Mouse (Mus musculus): ENCODE data around the gene Rasip1. TPM values are rescaled to one million over a fixed set of nuclear protein-coding genes. Genes with fewer than 3 reads are reported as not detected.
A peak's percentile ranks its signal among the peaks of the same experiment; 100 is the strongest.

Gene Rasip1
- total RNA-seq (2017) = 0.11 to 0.48 TPM in 2 of 3 replicates, not detected in the other

- ATAC-seq (replicated peaks; ENCODE audit: insufficient number of reproducible peaks, low FRiP score, low TSS enrichment, poor library complexity, severe bottlenecking) = no peak
Measured at GRCm38 (mm10) chr7:45627261-45627660, at the start of gene Rasip1. Gene Rasip1 (plus strand): TSS chr7:45627488.

- no peak for ATAC-seq (replicated peaks; ENCODE audit: insufficient number of reproducible peaks, low FRiP score, low TSS enrichment, poor library complexity, severe bottlenecking)
Measured at GRCm38 (mm10) chr7:45585923-45586322, 41.4 kb upstream of the Rasip1 start.

- ATAC-seq (replicated peaks; ENCODE audit: insufficient number of reproducible peaks, low FRiP score, low TSS enrichment, poor library complexity, severe bottlenecking) = no peak
Measured at GRCm38 (mm10) chr7:45587631-45588592, 39.4 kb upstream of the Rasip1 start.

- peak; percentile 87 for ATAC-seq (replicated peaks; ENCODE audit: insufficient number of reproducible peaks, low FRiP score, low TSS enrichment, poor library complexity, severe bottlenecking)
Measured at GRCm38 (mm10) chr7:45589173-45589572, 38.1 kb upstream of the Rasip1 start.

- ATAC-seq (replicated peaks; ENCODE audit: insufficient number of reproducible peaks, low FRiP score, low TSS enrichment, poor library complexity, severe bottlenecking) = no peak
Measured at GRCm38 (mm10) chr7:45589898-45590297, 37.4 kb upstream of the Rasip1 start.

- no peak for ATAC-seq (replicated peaks; ENCODE audit: insufficient number of reproducible peaks, low FRiP score, low TSS enrichment, poor library complexity, severe bottlenecking)
Measured at GRCm38 (mm10) chr7:45590874-45591273, 36.4 kb upstream of the Rasip1 start.

GRCm38 (mm10) chr7:45591880-45592279 lies 35.4 kb upstream of the Rasip1 start:
- peak; percentile 30 for ATAC-seq (replicated peaks; ENCODE audit: insufficient number of reproducible peaks, low FRiP score, low TSS enrichment, poor library complexity, severe bottlenecking)

GRCm38 (mm10) chr7:45593118-45593815 lies 34.0 kb upstream of the Rasip1 start:
- ATAC-seq (replicated peaks; ENCODE audit: insufficient number of reproducible peaks, low FRiP score, low TSS enrichment, poor library complexity, severe bottlenecking) = peak; percentile 65

- no peak for ATAC-seq (replicated peaks; ENCODE audit: insufficient number of reproducible peaks, low FRiP score, low TSS enrichment, poor library complexity, severe bottlenecking)
Measured at GRCm38 (mm10) chr7:45595176-45595575, 32.1 kb upstream of the Rasip1 start.

- ATAC-seq (replicated peaks; ENCODE audit: insufficient number of reproducible peaks, low FRiP score, low TSS enrichment, poor library complexity, severe bottlenecking) = no peak
Measured at GRCm38 (mm10) chr7:45596107-45596506, 31.2 kb upstream of the Rasip1 start.

GRCm38 (mm10) chr7:45597013-45597412 lies 30.3 kb upstream of the Rasip1 start:
- no peak for ATAC-seq (replicated peaks; ENCODE audit: insufficient number of reproducible peaks, low FRiP score, low TSS enrichment, poor library complexity, severe bottlenecking)

GRCm38 (mm10) chr7:45597527-45597926 lies 29.8 kb upstream of the Rasip1 start:
- no peak for ATAC-seq (replicated peaks; ENCODE audit: insufficient number of reproducible peaks, low FRiP score, low TSS enrichment, poor library complexity, severe bottlenecking)

GRCm38 (mm10) chr7:45598960-45599879 lies 28.1 kb upstream of the Rasip1 start:
- no peak for ATAC-seq (replicated peaks; ENCODE audit: insufficient number of reproducible peaks, low FRiP score, low TSS enrichment, poor library complexity, severe bottlenecking)

- no peak for ATAC-seq (replicated peaks; ENCODE audit: insufficient number of reproducible peaks, low FRiP score, low TSS enrichment, poor library complexity, severe bottlenecking)
Measured at GRCm38 (mm10) chr7:45605704-45606289, 21.5 kb upstream of the Rasip1 start.

- ATAC-seq (replicated peaks; ENCODE audit: insufficient number of reproducible peaks, low FRiP score, low TSS enrichment, poor library complexity, severe bottlenecking) = no peak
Measured at GRCm38 (mm10) chr7:45609511-45609910, 17.8 kb upstream of the Rasip1 start.

GRCm38 (mm10) chr7:45616277-45616676 lies 11.0 kb upstream of the Rasip1 start:
- no peak for ATAC-seq (replicated peaks; ENCODE audit: insufficient number of reproducible peaks, low FRiP score, low TSS enrichment, poor library complexity, severe bottlenecking)

- no peak for ATAC-seq (replicated peaks; ENCODE audit: insufficient number of reproducible peaks, low FRiP score, low TSS enrichment, poor library complexity, severe bottlenecking)
Measured at GRCm38 (mm10) chr7:45617042-45617695, 10.1 kb upstream of the Rasip1 start, which contains the start of gene Fut1. Gene Fut1 (plus strand): TSS chr7:45617289.

GRCm38 (mm10) chr7:45618316-45618715 lies 9.0 kb upstream of the Rasip1 start:
- ATAC-seq (replicated peaks; ENCODE audit: insufficient number of reproducible peaks, low FRiP score, low TSS enrichment, poor library complexity, severe bottlenecking) = no peak

Data from monocyte, adult 5-6 weeks (primary cell).